Mouse (Mus musculus): ENCODE results near the gene Zfp68.
A peak's percentile ranks its signal among the peaks of the same experiment; 100 is the strongest.

Gene Zfp68

DNA sequence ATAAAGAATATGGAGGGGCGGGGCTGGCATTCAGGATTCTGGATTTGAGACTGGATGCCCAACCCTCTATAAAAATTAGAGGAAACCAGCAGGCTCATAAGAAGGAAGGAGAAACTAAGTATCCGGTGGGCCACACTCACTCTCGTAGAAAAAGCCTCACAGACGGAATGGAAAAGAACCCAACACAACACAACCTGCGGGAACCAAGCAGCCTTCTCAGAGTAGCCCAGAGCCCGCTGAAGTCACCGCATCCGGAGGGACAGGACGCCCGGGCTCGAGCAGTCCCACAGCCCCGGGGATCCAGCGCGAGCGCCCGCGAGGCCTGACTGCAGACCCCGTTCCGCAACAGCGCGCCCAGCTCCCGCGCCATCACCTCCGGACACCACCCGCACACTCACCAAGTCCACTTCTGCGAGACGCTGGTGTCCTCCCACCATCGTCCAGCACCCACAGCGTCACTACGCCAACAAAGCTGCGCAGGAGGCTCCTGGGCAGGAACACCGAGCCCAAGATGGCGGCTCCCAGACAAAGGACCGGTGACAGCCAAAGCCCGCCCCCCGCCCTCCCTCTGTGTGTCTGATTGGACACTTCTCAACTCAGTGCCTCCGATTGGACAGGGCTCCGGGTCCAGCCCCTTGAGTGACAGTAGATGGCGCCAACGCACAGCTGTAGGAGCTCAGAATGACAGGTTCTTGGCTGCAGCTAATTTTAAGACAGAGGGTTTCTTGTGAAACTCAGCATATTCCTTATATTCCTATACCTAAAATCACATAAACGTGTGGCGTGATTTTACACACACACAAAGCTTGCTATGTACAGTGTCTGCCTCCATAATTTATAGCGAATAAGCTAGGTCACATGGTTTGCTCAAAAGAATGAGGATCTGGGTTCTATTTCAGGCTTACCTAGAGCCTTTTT lies at the start of gene Zfp68:
Gene Zfp68 (minus strand): TSS at position 551 of the 918 bp plus-strand sequence.
- TF ChIP-seq GATA4 (IDR thresholded peaks at IDR 0.05; ENCODE audit: insufficient replicate concordance, low read length): no peak; the same call in 1 of the 2 replicates

- TF ChIP-seq GATA4 (IDR thresholded peaks at IDR 0.05; ENCODE audit: insufficient replicate concordance, low read length): no peak
Measured at GRCm38 (mm10) chr5:138658922-138659321, 39.4 kb upstream of the Zfp68 start.

DNA sequence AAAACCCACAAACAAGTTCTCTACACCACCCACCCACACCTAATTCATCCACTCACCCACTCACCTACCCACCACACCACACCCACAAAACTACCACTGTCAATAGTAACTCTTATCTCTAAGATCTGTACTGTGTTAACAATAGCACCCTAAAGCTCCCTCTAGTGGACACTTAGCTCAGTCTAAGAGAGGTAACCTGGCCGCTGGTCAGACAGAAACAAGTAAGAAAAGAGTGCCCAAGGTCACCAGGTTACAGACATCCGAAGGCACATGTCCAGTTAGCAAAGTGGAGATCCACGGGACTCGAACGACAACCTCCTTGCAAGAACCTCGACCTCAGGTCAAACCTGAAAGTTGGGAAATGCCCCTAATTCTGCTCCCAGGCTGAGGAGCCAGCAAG lies 38.3 kb upstream of the Zfp68 start:
- TF ChIP-seq GATA4 (IDR thresholded peaks at IDR 0.05; ENCODE audit: insufficient replicate concordance, low read length): peak; percentile 93

DNA sequence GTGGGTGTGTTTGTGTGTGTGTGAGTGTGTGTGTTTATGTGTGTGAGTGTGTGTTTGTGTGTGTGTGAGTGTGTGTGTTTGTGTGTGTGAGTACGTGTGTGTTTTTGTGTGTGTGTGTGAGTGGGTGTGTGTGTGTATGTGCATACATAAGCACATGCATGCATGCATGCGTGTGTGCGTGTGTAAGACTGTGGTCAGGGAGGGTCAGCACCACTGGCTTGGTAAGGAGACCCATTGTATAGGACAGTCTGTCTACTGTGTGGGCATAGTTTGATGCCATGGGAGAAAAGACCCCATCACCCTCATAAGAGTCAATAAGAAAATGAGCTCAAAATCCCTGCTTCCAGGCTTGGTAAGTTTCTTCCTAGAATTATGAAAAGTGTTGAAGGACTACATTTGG lies 37.8 kb upstream of the Zfp68 start:
- no peak for TF ChIP-seq GATA4 (IDR thresholded peaks at IDR 0.05; ENCODE audit: insufficient replicate concordance, low read length)

DNA sequence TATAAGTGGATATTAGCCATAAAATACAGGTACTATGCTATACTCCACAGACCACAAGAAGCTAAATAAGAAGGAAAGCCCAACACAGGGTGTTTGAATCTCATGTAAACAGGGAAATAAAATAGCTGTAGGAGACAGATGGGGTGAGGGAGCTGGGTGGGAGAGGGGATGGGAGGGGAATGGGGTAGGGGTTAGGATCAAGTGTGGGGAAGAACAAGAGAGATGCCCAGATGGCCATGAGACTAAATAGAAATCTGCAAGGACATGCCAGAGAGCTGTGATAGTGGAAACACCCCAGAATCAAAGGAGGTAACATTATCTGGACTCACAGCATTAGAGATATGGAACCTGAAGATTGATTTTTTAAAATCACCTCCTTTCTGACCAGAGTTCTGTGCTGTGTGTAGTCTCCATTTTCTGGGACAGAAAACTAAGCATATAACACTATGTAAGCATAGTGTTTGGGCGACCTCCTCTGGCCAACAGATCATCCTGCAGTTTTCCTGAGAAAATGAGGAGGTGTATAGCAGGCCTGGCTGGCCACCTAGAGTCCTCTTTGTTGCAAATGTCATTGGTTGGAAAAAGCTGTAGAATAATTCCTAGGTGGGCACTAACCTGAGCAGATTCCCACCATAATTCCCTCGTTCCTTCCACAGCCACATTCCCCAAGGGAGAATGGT lies 37.1 kb upstream of the Zfp68 start:
- no peak for TF ChIP-seq GATA4 (IDR thresholded peaks at IDR 0.05; ENCODE audit: insufficient replicate concordance, low read length)

GRCm38 (mm10) chr5:138652911-138653310 lies 33.4 kb upstream of the Zfp68 start:
- no peak for TF ChIP-seq GATA4 (IDR thresholded peaks at IDR 0.05; ENCODE audit: insufficient replicate concordance, low read length)

DNA sequence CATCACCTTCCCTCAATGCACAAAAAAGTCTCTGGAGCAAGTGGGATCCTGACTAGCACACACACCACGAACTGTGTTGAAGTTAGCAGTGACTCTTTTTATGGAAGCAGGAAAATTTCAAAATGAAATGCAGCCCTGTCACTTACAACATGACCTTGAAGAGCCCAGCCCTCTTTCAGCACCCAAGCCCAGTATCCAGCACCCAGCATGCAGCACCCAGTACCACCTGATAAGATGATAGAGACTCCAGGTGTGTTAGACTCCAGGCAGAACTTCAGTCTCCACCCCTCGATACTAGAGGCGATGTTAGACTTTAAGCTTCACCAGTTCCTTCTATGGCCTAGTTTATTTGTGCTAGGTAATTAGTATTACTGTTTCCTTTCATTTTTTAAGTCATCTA lies 22.2 kb upstream of the Zfp68 start:
- no peak for TF ChIP-seq GATA4 (IDR thresholded peaks at IDR 0.05; ENCODE audit: insufficient replicate concordance, low read length)

DNA sequence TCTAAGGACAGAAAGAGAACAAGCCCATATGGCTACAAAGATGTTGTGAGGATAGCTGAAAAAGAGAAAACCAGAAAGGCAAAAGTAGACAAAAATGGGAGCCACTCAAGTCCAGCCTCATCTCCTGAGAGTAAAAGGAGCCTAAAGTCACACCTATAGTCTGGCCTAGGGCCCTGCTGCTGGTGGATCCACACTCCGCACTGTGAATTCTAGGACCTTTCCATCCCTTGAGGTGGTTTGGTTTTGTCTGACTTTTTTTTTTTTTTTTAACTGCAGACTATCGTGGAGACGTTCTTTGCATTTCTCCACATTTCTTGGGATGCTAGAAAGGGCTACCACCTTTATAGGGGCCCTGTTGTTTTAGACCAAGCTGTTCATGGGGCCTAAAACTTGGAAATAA lies 21.5 kb upstream of the Zfp68 start:
- TF ChIP-seq GATA4 (IDR thresholded peaks at IDR 0.05; ENCODE audit: insufficient replicate concordance, low read length): no peak

GRCm38 (mm10) chr5:138636486-138636885 lies 16.9 kb upstream of the Zfp68 start:
- TF ChIP-seq GATA4 (IDR thresholded peaks at IDR 0.05; ENCODE audit: insufficient replicate concordance, low read length): no peak

DNA sequence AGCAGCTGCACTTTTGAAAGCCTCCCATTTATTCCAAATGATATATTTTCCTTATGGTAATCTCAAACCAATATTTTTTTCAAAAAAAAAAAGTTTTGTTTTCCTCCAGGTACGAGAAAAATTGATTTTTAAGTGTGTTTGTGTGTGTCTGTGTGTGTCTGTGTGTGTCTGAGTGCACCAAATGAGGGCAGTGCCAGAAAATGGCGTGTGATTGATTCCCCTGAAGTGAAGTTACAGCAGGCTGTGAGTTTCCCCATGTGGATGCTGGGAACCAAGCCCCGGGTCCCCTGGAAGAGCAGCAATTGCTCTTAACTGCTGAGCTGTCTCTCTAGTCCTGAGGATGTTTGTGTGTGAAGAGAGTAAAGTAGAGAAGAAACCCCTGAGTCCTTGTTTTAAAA lies 3.9 kb upstream of the Zfp68 start:
- no peak for TF ChIP-seq GATA4 (IDR thresholded peaks at IDR 0.05; ENCODE audit: insufficient replicate concordance, low read length)

DNA sequence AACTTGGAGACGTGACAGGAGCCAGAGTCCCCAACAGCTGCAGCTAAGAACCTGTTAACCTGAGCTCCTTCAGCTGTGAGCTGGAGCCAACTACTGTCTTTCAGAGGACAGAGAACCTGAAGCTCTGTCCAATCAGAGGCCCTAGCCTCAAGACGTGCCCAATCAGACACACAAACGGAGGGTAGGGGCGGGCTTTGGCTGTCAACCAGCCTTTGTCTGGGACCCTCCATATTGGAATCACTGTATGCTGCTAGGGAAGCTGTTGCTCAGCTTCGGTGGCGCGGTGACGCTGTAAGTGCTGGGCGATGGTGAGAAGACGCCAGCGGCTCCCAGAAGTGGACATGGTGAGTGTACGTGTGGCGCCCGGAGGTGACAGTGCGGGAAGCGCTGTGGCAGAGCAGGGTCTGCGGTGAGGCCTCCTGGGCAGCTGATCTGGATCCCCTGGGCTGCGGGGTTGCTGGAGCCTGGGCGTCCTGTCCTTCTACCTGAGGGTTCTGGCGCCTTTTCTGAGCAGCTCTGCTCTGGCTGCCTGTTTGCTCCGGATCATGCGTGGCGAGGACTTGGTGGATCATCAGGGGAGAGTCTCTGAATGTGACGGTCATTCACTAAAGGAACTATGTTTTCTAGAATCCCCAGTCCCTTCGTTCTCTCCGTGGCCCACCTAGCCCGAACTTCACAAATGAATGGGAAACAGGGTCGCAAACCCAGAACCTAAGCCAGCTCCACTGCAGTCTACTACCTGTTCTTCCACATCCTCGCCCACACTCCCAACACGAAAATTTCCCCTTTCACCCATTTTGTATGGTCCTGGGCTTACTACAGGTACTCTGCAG lies 3.3 kb upstream of the Zfp68 start, which contains the start of gene A430033K04Rik:
Gene A430033K04Rik (plus strand): TSS at position 215 of the 833 bp plus-strand sequence.
- no peak for TF ChIP-seq GATA4 (IDR thresholded peaks at IDR 0.05; ENCODE audit: insufficient replicate concordance, low read length)

- TF ChIP-seq GATA4 (IDR thresholded peaks at IDR 0.05; ENCODE audit: insufficient replicate concordance, low read length): no peak
Measured at GRCm38 (mm10) chr5:138620836-138621235, 1.3 kb upstream of the Zfp68 start.

- TF ChIP-seq GATA4 (IDR thresholded peaks at IDR 0.05; ENCODE audit: insufficient replicate concordance, low read length): no peak
Measured at GRCm38 (mm10) chr5:138618353-138618752, 1.2 kb downstream of the Zfp68 start.

DNA sequence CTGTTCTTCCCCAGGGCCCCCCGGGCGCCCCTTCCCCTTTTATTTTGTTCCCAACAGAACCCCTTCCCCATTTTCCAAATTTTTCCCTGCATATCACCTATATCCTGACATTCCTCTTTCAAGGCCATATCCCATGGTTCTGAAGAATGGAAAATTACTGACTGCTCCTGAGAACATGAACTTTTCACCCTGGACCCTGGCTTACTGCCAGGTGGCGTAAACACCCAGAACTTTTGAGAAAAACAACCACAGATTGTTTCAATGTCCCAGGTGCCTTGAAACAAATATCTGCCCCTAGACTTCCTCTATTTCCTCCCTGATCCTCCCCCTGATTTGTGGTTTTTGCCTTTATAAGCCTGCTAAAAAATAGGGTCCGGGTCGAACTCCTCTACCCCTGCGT lies 32.2 kb downstream of the Zfp68 start:
- TF ChIP-seq GATA4 (IDR thresholded peaks at IDR 0.05; ENCODE audit: insufficient replicate concordance, low read length): no peak

DNA sequence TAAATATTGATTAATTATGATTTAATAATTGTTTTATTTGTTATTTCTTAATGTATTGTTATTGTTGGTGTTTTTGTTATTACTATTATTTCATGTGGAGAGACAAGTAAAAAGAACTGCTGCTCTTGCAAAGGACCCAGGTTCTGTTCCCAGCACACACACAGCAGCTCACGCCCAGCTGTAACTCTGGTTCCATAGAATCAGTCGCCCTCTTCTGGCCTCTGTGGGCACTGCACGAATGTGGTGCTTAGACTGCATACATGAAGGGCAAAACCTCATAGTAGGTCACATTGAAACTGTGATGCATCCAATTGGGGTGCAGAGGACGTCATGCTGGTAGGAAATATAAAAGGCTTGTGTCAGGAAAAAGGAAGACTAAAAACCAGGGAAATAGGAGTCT lies 47.9 kb downstream of the Zfp68 start:
- TF ChIP-seq GATA4 (IDR thresholded peaks at IDR 0.05; ENCODE audit: insufficient replicate concordance, low read length): no peak
